Mouse (Mus musculus) forebrain, embryonic 11.5 days (tissue): ENCODE data around the gene Rcsd1. TPM values are rescaled to one million over a fixed set of nuclear protein-coding genes. Genes with fewer than 3 reads are reported as not detected.

Experiments used
- ATAC-seq: fragments of 200-750 bp; cut with Nextera tagmentation; replicated peaks from 2 replicates; pipeline ENCODE4 v1.8.0; 2017; ENCODE audit warnings: moderate TSS enrichment; ENCODE audit not compliant: low FRiP score
- DNase-seq: peaks from one replicate; pipeline ENCODE4 v3.0.0-alpha.2; 2017; ENCODE audit warnings: low spot score
- H3K27ac ChIP-seq: fragments of 300-500 bp; sonication (generic); 2 replicates; pipeline ENCODE4 v1.5.1; 2014; ENCODE audit warnings: low read depth, low read length
- H3K27me3 ChIP-seq: fragments of 300-500 bp; sonication (generic); 2 replicates; pipeline ENCODE4 v1.6.1; 2014; ENCODE audit warnings: mild to moderate bottlenecking, low read length, mixed read lengths; ENCODE audit not compliant: control insufficient read depth, insufficient read depth
- H3K36me3 ChIP-seq: fragments of 300-500 bp; sonication (generic); 2 replicates; pipeline ENCODE4 v1.6.1; 2014; ENCODE audit warnings: mild to moderate bottlenecking, low read length, moderate library complexity, mixed read lengths; ENCODE audit not compliant: control insufficient read depth, insufficient read depth
- H3K4me1 ChIP-seq: fragments of 300-500 bp; sonication (generic); replicated peaks from 2 replicates; pipeline ENCODE4 v1.6.1; 2014; ENCODE audit warnings: low read length, mixed read lengths; ENCODE audit not compliant: control insufficient read depth, insufficient read depth
- H3K4me2 ChIP-seq: fragments of 300-500 bp; sonication (generic); 2 replicates; pipeline ENCODE4 v1.6.1; 2014; ENCODE audit warnings: low read depth, mild to moderate bottlenecking, low read length, moderate library complexity, mixed read lengths; ENCODE audit not compliant: severe bottlenecking
- H3K4me3 ChIP-seq: fragments of 300-500 bp; sonication (generic); 2 replicates; pipeline ENCODE4 v1.5.1; 2014; ENCODE audit warnings: low read depth, low read length
- H3K9ac ChIP-seq: fragments of 300-500 bp; sonication (generic); 2 replicates; pipeline ENCODE4 v1.6.1; 2014; ENCODE audit warnings: low read length
- H3K9me3 ChIP-seq: fragments of 300-500 bp; sonication (generic); 2 replicates; pipeline ENCODE4 v1.6.1; 2016; ENCODE audit warnings: low read length, mixed read lengths; ENCODE audit not compliant: control insufficient read depth
- WGBS: fragments of 180-500 bp; shearing (Covaris S2); extraction: QIAGEN DNeasy Blood & Tissue Kit; methylation state at CpG from one replicate; pipeline ENCODE4 v1.1.7; 2014; 5-methylcytosine and 5-hydroxymethylcytosine counted together
- polyA plus RNA-seq: library from polyadenylated mRNA; unstranded; fragments of >200 nt; fragmentation: Nextera tagmentation; extraction: Ambion mirVana; gene quantifications from 2 replicates; pipeline ENCODE4 v1.2.1, GENCODE M21; 2014

Rcsd1 gene
- polyA plus RNA-seq, 1 experiment from 2014 or later: 7.2 TPM

GRCm38 (mm10) chr1:165737451-165737850 is 27.9 kb upstream of the Rcsd1 start:
- Histone ChIP-seq H3K4me1 (no peaks in the 10 kb centered on the region), H3K4me2 (no peak overlapping the region), H3K9me3 (no peaks in the 10 kb centered on the region), H3K4me3 (no peak overlapping the region), H3K9ac (no peak overlapping the region), H3K27me3 (no peaks in the 10 kb centered on the region), H3K36me3 (no peaks in the 10 kb centered on the region), H3K27ac (no peak overlapping the region)
- 49% methylated on average over 5 of the region's 5 CpGs for WGBS
- DNase-seq: peak; percentile 30
- no peak for ATAC-seq

GRCm38 (mm10) chr1:165735826-165736818 is 26.6 kb upstream of the Rcsd1 start:
- 39% methylated on average over 20 of the region's 20 CpGs for WGBS
- Histone ChIP-seq H3K4me3 (no peak overlapping the region), H3K9ac (no peak overlapping the region), H3K36me3 (no peaks in the 10 kb centered on the region), H3K4me2 (0 out of 2 replicates have a peak overlapping the region, but pooled peaks have one; percentile 15), H3K4me1 (no peaks in the 10 kb centered on the region), H3K9me3 (no peaks in the 10 kb centered on the region), H3K27me3 (no peaks in the 10 kb centered on the region), H3K27ac (no peak overlapping the region)
- ATAC-seq (peak; percentile 77), DNase-seq (peak; percentile 89)

GRCm38 (mm10) chr1:165734840-165735239 is 25.3 kb upstream of the Rcsd1 start:
- Histone ChIP-seq H3K9ac (no peak overlapping the region), H3K4me3 (no peak overlapping the region), H3K4me2 (no peak overlapping the region), H3K36me3 (no peaks in the 10 kb centered on the region), H3K27me3 (no peaks in the 10 kb centered on the region), H3K9me3 (no peaks in the 10 kb centered on the region), H3K27ac (no peak overlapping the region), H3K4me1 (no peaks in the 10 kb centered on the region)
- DNase-seq (no peak), ATAC-seq (no peak)
- 84% methylated on average over 2 of the region's 2 CpGs for WGBS

GRCm38 (mm10) chr1:165731553-165731952 is 22.0 kb upstream of the Rcsd1 start:
- H3K27me3 ChIP-seq: no peaks in the 10 kb centered on the region
- DNase-seq (no peak), ATAC-seq (no peak)
- H3K4me2 ChIP-seq: no peak overlapping the region
- 73% methylated on average over 6 of the region's 6 CpGs for whole genome bisulfite sequencing
- no peaks in the 10 kb centered on the region for H3K9me3 ChIP-seq
- no peaks in the 10 kb centered on the region for H3K36me3 ChIP-seq
- H3K4me1 ChIP-seq: no peaks in the 10 kb centered on the region
- H3K9ac ChIP-seq: no peak overlapping the region
- no peak overlapping the region for H3K27ac ChIP-seq
- H3K4me3 ChIP-seq: no peak overlapping the region

- ATAC-seq (no peak), DNase-seq (no peak)
- Histone ChIP-seq H3K27ac (no peak overlapping the region), H3K9me3 (no peaks in the 10 kb centered on the region), H3K36me3 (no peaks in the 10 kb centered on the region), H3K27me3 (no peaks in the 10 kb centered on the region), H3K4me2 (no peak overlapping the region), H3K4me1 (no peaks in the 10 kb centered on the region), H3K9ac (no peak overlapping the region), H3K4me3 (no peak overlapping the region)
- WGBS: 61% methylated on average over 1 of the region's 1 CpGs
Observed at GRCm38 (mm10) chr1:165730129-165730528, 20.6 kb upstream of the Rcsd1 start.

GRCm38 (mm10) chr1:165728057-165728639 is 18.6 kb upstream of the Rcsd1 start:
- DNase-seq: no peak
- no peaks in the 10 kb centered on the region for H3K36me3 ChIP-seq
- H3K9ac ChIP-seq: no peak overlapping the region
- H3K4me1 ChIP-seq: 0 out of 2 replicates have a peak, but pooled peaks cover 4% of the 10 kb centered on the region
- no peak overlapping the region for H3K4me3 ChIP-seq
- no peak overlapping the region for H3K27ac ChIP-seq
- WGBS: 86% methylated on average over 3 of the region's 3 CpGs
- no peak for ATAC-seq
- no peaks in the 10 kb centered on the region for H3K9me3 ChIP-seq
- H3K4me2 ChIP-seq: no peak overlapping the region
- no peaks in the 10 kb centered on the region for H3K27me3 ChIP-seq

GRCm38 (mm10) chr1:165726986-165727385 is 17.4 kb upstream of the Rcsd1 start:
- Histone ChIP-seq H3K27ac (no peak overlapping the region), H3K9ac (no peak overlapping the region), H3K4me1 (0 out of 2 replicates have a peak, but pooled peaks cover 4% of the 10 kb centered on the region), H3K36me3 (no peaks in the 10 kb centered on the region), H3K27me3 (no peaks in the 10 kb centered on the region), H3K4me3 (no peak overlapping the region), H3K9me3 (no peaks in the 10 kb centered on the region), H3K4me2 (no peak overlapping the region)
- DNase-seq: no peak
- ATAC-seq: no peak
- 52% methylated on average over 1 of the region's 1 CpGs for WGBS

GRCm38 (mm10) chr1:165725039-165725644 is 15.6 kb upstream of the Rcsd1 start:
- ATAC-seq: no peak
- H3K4me3 ChIP-seq: no peak overlapping the region
- H3K9me3 ChIP-seq: no peaks in the 10 kb centered on the region
- 89% methylated on average over 4 of the region's 4 CpGs for WGBS
- 0 out of 2 replicates have a peak, but pooled peaks cover 4% of the 10 kb centered on the region for H3K4me1 ChIP-seq
- H3K27ac ChIP-seq: no peak overlapping the region
- H3K4me2 ChIP-seq: no peak overlapping the region
- no peak for DNase-seq
- no peaks in the 10 kb centered on the region for H3K36me3 ChIP-seq
- no peaks in the 10 kb centered on the region for H3K27me3 ChIP-seq
- H3K9ac ChIP-seq: no peak overlapping the region
